Mouse (Mus musculus) heart, postnatal 0 days (tissue): ENCODE measurements at regions not wholly inside any gene's neighbourhood (a gene's known extent, or its start where the extent isn't known, plus 50 kb on each side); places are given as distances from the start of the nearest gene placed in this dataset.
A peak's percentile ranks its signal among the peaks of the same experiment; 100 is the strongest.

ENCODE experiments used
- ATAC-seq: fragments of 200-750 bp; cut with Nextera tagmentation; 2 replicates; pipeline ENCODE4 v1.8.0; 2017; ENCODE audit warnings: low read depth, moderate number of reproducible peaks, moderate library complexity; ENCODE audit not compliant: insufficient read depth
- DNase-seq: peaks from one replicate; pipeline ENCODE4 v3.0.0-alpha.2; 2016; ENCODE audit warnings: low spot score
- H3K27ac ChIP-seq: fragments of 300-500 bp; sonication (generic); 2 replicates; pipeline ENCODE4 v1.5.1; 2014; ENCODE audit warnings: low read depth, mild to moderate bottlenecking
- H3K27me3 ChIP-seq: fragments of 300-500 bp; sonication (generic); 2 replicates; pipeline ENCODE4 v1.6.1; 2014; ENCODE audit warnings: low read length, mixed read lengths; ENCODE audit not compliant: control insufficient read depth, insufficient read depth
- H3K36me3 ChIP-seq: fragments of 300-500 bp; sonication (generic); replicated peaks from 2 replicates; pipeline ENCODE4 v1.6.1; 2014; ENCODE audit warnings: low read length, mixed read lengths; ENCODE audit not compliant: control insufficient read depth, insufficient read depth
- H3K4me1 ChIP-seq: fragments of 300-500 bp; sonication (generic); 2 replicates; pipeline ENCODE4 v1.6.1; 2014; ENCODE audit warnings: antibody characterized with exemption; ENCODE audit not compliant: control insufficient read depth, insufficient read depth
- H3K4me2 ChIP-seq: fragments of 300-500 bp; sonication (generic); 2 replicates; pipeline ENCODE4 v1.6.1; 2014; ENCODE audit warnings: low read depth, mild to moderate bottlenecking, low read length, moderate library complexity
- H3K4me3 ChIP-seq: fragments of 300-500 bp; sonication (generic); 2 replicates; pipeline ENCODE4 v1.5.1; 2014; ENCODE audit warnings: low read depth, low read length
- H3K9ac ChIP-seq: fragments of 300-500 bp; sonication (generic); replicated peaks from 2 replicates; pipeline ENCODE4 v1.6.1; 2014; ENCODE audit warnings: low read depth, low read length, mixed read lengths
- H3K9me3 ChIP-seq: fragments of 300-500 bp; sonication (generic); replicated peaks from 2 replicates; pipeline ENCODE4 v1.6.1; 2016; ENCODE audit warnings: low read length; ENCODE audit not compliant: control insufficient read depth
- CTCF ChIP-seq: IDR thresholded peaks from 2 replicates; pipeline ENCODE4 v1.5.1; 2016; ENCODE audit warnings: antibody characterized with exemption, control low read depth, low read depth
- EP300 ChIP-seq: IDR thresholded peaks from 2 replicates; pipeline ENCODE4 v1.6.1; 2016; ENCODE audit warnings: antibody characterized with exemption, low read depth
- WGBS: fragments of 180-500 bp; shearing (Covaris S2); extraction: QIAGEN DNeasy Blood & Tissue Kit; methylation state at CpG from one replicate; pipeline ENCODE4 v1.1.7; 2014; 5-methylcytosine and 5-hydroxymethylcytosine counted together

GRCm38 (mm10) chr5:119739386-119739785 lies 68.9 kb downstream of the Tbx3 start:
- no peak overlapping the region for H3K27ac ChIP-seq
- no peak for TF ChIP-seq EP300
- no peak for TF ChIP-seq CTCF
- no peak overlapping the region for H3K4me3 ChIP-seq
- H3K4me2 ChIP-seq, result no peak overlapping the region
- H3K36me3 ChIP-seq, result no peaks in the 10 kb centered on the region
- H3K9ac ChIP-seq, result no peak overlapping the region
- 73% methylated on average over 4 of the region's 4 CpGs for WGBS
- DNase-seq (no peak), ATAC-seq (no peak)
- no peaks in the 10 kb centered on the region for H3K4me1 ChIP-seq
- 0 out of 2 replicates have a peak, but pooled peaks cover 3% of the 10 kb centered on the region for H3K9me3 ChIP-seq
- H3K27me3 ChIP-seq, result peaks cover 11% of the 10 kb centered on the region; the same call in 1 of the 2 replicates

GRCm38 (mm10) chr5:119741116-119741515 lies 70.6 kb downstream of the Tbx3 start:
- no peak for TF ChIP-seq EP300
- TF ChIP-seq CTCF, result peak; percentile 95
- DNase-seq (peak; percentile 72), ATAC-seq (peak; percentile 41; the same call in 1 of the 2 replicates)
- no peak overlapping the region for H3K9ac ChIP-seq
- H3K27ac ChIP-seq, result no peak overlapping the region
- H3K9me3 ChIP-seq, result 0 out of 2 replicates have a peak, but pooled peaks cover 3% of the 10 kb centered on the region
- H3K27me3 ChIP-seq, result peaks cover 11% of the 10 kb centered on the region; the same call in 1 of the 2 replicates
- 5% methylated on average over 6 of the region's 6 CpGs for whole genome bisulfite sequencing
- no peak overlapping the region for H3K4me3 ChIP-seq
- no peaks in the 10 kb centered on the region for H3K36me3 ChIP-seq
- peak overlapping the region; percentile 33; the same call in 1 of the 2 replicates for H3K4me2 ChIP-seq
- H3K4me1 ChIP-seq, result no peaks in the 10 kb centered on the region

- H3K4me2 ChIP-seq, result no peak overlapping the region
- H3K9me3 ChIP-seq, result 0 out of 2 replicates have a peak, but pooled peaks cover 3% of the 10 kb centered on the region
- TF ChIP-seq EP300 (no peak), CTCF (no peak)
- ATAC-seq, result no peak
- no peak overlapping the region for H3K4me3 ChIP-seq
- H3K27me3 ChIP-seq, result peaks cover 26% of the 10 kb centered on the region; the same call in 1 of the 2 replicates
- no peaks in the 10 kb centered on the region for H3K4me1 ChIP-seq
- 77% methylated on average over 10 of the region's 10 CpGs for WGBS
- H3K27ac ChIP-seq, result no peak overlapping the region
- H3K36me3 ChIP-seq, result no peaks in the 10 kb centered on the region
- no peak for DNase-seq
- no peak overlapping the region for H3K9ac ChIP-seq
These were observed 73.3 kb downstream of the Tbx3 start for GRCm38 (mm10) chr5:119743733-119744132.

GRCm38 (mm10) chr5:119747038-119747437 lies 76.6 kb downstream of the Tbx3 start:
- Histone ChIP-seq H3K9ac (no peak overlapping the region), H3K4me2 (no peak overlapping the region), H3K36me3 (no peaks in the 10 kb centered on the region), H3K4me3 (no peak overlapping the region), H3K27me3 (peaks cover 36% of the 10 kb centered on the region), H3K4me1 (no peaks in the 10 kb centered on the region), H3K27ac (no peak overlapping the region), H3K9me3 (no peaks in the 10 kb centered on the region)
- ATAC-seq (no peak), DNase-seq (no peak)
- 74% methylated on average over 10 of the region's 10 CpGs for WGBS
- peak; percentile 24; the same call in 1 of the 2 replicates for TF ChIP-seq CTCF
- TF ChIP-seq EP300, result no peak

- no peak for ATAC-seq
- no peak overlapping the region for H3K9ac ChIP-seq
- H3K4me2 ChIP-seq, result peak overlapping the region; percentile 43
- no peaks in the 10 kb centered on the region for H3K4me1 ChIP-seq
- WGBS, result 0% methylated on average over 21 of the region's 21 CpGs
- peaks cover 30% of the 10 kb centered on the region for H3K27me3 ChIP-seq
- TF ChIP-seq CTCF (no peak), EP300 (no peak)
- peak overlapping the region; percentile 22 for H3K4me3 ChIP-seq
- H3K36me3 ChIP-seq, result no peaks in the 10 kb centered on the region
- no peak for DNase-seq
- no peak overlapping the region for H3K27ac ChIP-seq
- no peaks in the 10 kb centered on the region for H3K9me3 ChIP-seq
These were observed 78.2 kb downstream of the Tbx3 start for GRCm38 (mm10) chr5:119748667-119749066.

GRCm38 (mm10) chr5:119749153-119749552 lies 78.7 kb downstream of the Tbx3 start:
- ATAC-seq (no peak), DNase-seq (no peak)
- H3K27ac ChIP-seq, result no peak overlapping the region
- H3K9me3 ChIP-seq, result no peaks in the 10 kb centered on the region
- H3K4me1 ChIP-seq, result no peaks in the 10 kb centered on the region
- no peaks in the 10 kb centered on the region for H3K36me3 ChIP-seq
- peak overlapping the region; percentile 43; the same call in 1 of the 2 replicates for H3K4me2 ChIP-seq
- H3K27me3 ChIP-seq, result peaks cover 30% of the 10 kb centered on the region
- 15% methylated on average over 13 of the region's 17 CpGs for WGBS
- no peak overlapping the region for H3K4me3 ChIP-seq
- H3K9ac ChIP-seq, result no peak overlapping the region
- TF ChIP-seq CTCF (no peak), EP300 (no peak)
